Mouse (Mus musculus): Measurements from ENCODE around the gene Ereg.

DNA sequence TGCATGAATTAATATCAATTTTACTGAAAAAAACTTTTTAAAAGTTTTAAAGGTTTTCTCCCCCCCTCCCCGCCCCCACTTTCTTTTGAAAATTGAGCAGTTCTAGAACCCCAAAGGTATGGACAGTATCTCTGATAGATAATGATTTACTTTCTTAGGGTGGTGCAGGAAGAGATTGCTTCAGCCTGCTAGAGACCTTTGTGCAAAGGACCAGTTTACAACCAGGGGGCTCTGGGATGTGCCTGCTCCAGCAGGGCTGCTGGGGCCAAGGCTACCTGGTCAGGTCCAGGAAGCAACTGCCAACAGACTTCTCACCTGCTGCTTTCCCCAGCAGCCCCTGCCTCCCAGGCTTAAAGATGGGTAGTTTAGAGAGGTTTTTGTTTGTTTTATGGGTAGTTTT, 599 bp downstream of the Ereg start:
- TF ChIP-seq EP300 (IDR thresholded peaks at IDR 0.05; ENCODE audit: low read depth) (no peak), CTCF (IDR thresholded peaks at IDR 0.05; ENCODE audit: low read depth) (no peak)
